Mouse (Mus musculus) Muller cell, postnatal 12 days (primary cell): Measurements from ENCODE around the gene Scfd2.

ENCODE experiments used
- DNase-seq: peaks from one replicate; pipeline ENCODE4 v3.0.0-alpha.2; 2015; ENCODE audit errors: inconsistent ontology term

Gene Scfd2

GRCm38 (mm10) chr5:74277216-74277615, 254.3 kb downstream of the Scfd2 start:
- DNase-seq = no peak

- no peak for DNase-seq
Observed at GRCm38 (mm10) chr5:74273313-74273712, 258.2 kb downstream of the Scfd2 start.

DNA sequence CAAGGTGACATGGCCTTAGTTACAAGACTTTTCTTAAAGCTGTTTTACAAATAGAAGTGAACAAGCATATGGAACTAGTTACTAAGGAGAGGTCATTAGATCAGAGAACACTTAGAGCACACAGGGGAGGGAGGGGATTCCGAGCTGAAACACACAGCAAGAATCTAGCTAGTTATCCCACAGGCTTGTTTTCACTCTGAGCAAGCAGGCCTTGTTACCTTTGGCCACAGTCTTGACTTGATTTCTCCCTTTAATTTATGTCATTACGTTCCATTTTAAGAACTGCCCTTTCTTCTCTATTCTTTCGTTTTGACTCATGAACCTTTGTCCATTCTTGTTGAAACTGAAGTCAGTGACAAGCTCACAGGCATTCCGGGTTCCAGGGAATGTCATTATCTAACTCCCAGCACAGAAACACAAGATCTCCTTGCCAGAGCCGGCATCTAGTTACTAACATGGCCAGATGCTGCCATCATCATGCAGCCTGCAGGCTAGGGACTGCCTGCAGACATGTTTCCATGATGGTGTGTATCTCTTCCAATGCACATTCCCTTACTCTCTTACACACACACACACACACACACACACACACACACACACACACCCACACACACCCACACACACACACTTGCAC, 263.7 kb downstream of the Scfd2 start:
- no peak for DNase-seq

GRCm38 (mm10) chr5:74267196-74267595, 264.4 kb downstream of the Scfd2 start:
- DNase-seq = no peak

- no peak for DNase-seq
Observed at GRCm38 (mm10) chr5:74266476-74266819, 265.1 kb downstream of the Scfd2 start.

DNA sequence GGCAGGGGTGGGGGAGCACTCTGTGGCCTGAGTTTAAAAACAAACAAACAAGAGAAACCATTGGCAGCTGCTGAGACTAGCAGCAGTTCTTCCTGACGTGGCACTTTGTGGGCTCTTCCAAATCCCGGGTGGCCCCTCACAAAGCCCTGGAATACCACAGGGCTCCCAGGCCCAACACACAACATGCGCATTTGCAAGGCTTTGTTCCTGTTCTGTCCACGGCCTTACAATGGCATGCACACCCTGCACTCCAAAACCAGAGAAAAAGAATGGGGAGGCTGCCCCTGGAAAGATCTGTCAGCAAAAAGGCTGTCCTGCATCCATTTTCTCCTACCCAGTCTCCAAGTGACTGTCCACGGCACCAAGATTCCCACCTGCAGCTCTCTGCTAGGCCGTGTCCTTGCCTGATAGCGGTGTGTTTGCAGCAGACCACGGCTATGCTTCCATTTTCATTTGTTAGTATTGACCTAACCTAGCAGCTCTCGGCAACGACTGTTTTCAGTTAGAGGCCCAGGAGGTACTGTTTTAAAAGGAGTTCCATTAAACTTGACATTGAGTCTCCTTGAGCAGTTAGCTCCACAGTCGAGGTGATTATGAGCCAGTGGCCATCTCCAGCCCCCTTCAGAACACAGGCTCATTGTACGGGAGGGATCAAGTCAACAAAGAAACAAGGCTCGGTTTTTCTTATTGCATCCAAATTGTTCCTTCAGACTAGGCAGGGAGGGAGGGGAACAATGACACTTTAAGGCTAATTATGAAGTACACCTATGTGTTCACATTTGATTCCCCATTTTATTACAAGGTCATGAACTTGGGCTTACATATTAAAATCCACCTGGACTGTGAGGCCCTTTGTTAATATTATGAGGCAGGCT, 265.7 kb downstream of the Scfd2 start:
- no peak for DNase-seq

- DNase-seq = peak; percentile 48
Observed at GRCm38 (mm10) chr5:74265151-74265550, 266.4 kb downstream of the Scfd2 start.

GRCm38 (mm10) chr5:74264541-74264940, 267.0 kb downstream of the Scfd2 start:
- DNase-seq = no peak

GRCm38 (mm10) chr5:74261016-74261415, 270.5 kb downstream of the Scfd2 start:
- DNase-seq = peak; percentile 30

- DNase-seq = no peak
Observed at GRCm38 (mm10) chr5:74260378-74260809, 271.2 kb downstream of the Scfd2 start.

DNA sequence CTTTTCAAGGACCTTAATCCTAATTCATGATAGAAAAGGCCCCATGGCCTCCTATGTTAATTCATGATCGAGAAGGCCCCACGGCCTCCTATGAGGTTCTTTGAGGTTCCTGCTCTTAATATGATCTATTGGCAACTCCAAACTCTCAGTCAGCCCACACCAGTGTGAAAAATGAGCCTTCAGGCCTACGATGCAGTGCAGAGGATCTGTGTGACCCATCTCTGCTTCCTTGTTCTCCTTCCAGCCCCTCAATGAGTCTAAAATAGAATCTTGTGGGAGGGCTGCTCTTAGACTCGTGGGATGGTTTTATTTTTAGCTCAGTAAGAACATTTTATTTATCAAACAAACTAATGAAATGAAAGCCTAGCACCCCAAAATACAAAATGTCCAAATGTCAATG, 274.9 kb downstream of the Scfd2 start:
- no peak for DNase-seq

DNA sequence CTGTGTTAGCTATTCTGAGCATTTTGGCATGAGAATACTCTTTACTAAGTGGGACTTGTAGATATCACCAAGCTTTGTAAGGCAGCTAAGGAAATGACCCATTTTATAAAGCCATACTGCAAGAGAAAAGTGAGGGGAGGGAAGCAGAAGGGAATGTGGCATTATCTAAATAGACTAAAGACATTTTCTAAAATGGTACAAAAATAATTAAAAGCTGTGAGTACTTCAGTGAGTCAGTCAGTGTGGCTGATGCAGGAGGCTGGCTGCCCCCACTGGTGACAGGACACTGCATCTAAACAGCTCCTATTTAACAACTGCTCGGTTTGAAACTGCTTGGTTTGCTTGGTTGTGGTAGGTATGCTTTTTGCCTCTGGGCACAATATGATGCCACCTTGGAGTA, 276.6 kb downstream of the Scfd2 start:
- no peak for DNase-seq

DNA sequence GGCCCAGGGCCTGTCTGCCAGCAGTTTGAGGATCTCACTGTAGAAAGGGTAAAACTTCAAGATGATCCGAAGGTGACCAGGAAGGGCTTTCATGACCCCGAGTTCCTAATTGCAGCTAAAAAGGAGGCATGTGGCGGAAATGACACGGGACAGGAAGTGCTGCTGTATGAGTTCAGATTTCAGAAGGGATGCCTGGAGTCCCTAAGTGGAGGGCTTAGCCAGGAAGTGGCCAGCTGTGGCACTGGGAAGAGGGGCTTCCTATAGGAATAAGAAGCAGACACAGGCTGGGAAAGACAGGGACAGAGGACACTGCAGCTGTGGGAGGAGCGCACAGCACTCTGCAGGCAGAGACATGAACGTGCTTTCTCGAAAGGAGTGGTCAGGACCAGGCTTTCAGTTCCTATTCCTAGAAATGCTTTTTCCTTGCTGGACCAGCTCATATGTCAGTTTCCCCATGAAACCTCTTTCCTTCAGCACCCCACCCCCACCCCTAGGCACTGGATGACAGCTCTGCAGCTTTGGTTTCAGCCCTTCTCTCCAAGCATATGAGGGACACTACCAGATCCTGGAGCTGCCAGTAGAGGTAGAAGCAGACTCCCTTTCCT, 277.7 kb downstream of the Scfd2 start:
- no peak for DNase-seq

DNA sequence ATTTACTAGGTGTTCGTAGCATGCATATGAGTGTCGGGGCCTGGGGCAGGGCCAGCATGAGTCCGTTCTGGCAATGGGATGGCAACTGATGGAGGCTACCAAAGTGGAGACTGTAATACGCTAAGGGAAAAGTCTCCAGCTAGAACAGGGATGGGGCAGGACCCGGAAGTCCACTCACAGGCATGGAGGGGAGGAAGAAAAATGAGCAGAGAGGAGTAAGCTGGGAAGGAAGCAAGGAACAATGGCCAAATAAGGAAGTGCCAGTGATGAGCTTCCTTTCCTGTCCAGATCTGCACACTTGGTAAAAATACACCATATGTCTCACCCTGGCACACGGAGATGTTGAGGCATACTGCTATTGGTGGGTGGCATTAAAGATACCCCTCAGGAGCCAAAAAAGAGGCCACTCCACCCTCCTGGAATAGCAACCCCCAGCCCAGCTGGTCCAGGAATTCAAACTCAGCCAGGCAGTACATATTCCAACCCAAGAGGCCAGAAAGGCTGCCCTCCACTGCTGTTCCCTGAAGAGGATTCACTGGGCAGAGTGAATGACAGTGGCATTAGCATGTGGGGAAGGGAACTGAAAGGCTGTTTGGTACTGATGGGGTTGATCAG, 278.8 kb downstream of the Scfd2 start:
- no peak for DNase-seq

GRCm38 (mm10) chr5:74250947-74251346, 280.6 kb downstream of the Scfd2 start:
- no peak for DNase-seq

- DNase-seq = no peak
Observed at GRCm38 (mm10) chr5:74250308-74250707, 281.3 kb downstream of the Scfd2 start.

- no peak for DNase-seq
Observed at GRCm38 (mm10) chr5:74249794-74250193, 281.8 kb downstream of the Scfd2 start.

GRCm38 (mm10) chr5:74246971-74247370, 284.6 kb downstream of the Scfd2 start:
- DNase-seq = no peak

DNA sequence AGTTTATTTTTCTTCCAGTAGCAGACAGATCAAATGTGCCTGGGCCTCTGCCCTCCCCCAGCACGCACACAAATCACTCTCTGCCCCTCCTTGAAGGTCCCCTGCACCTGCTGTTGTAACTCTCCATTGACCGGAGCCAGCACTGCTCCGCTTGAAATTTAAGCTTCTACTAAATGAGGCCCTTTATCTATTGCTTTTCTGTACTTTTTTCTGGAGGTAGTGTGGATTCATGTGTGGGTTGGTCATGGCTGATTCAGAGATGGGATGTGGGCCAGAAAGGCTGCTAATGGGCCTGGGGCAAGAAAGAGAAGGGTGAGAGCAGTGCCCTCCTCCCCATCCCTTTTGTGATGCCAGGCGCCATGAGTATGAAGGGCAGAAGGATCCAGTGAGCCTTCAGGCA, 285.1 kb downstream of the Scfd2 start:
- DNase-seq = peak; percentile 71

GRCm38 (mm10) chr5:74245641-74246145, 285.9 kb downstream of the Scfd2 start:
- no peak for DNase-seq

DNA sequence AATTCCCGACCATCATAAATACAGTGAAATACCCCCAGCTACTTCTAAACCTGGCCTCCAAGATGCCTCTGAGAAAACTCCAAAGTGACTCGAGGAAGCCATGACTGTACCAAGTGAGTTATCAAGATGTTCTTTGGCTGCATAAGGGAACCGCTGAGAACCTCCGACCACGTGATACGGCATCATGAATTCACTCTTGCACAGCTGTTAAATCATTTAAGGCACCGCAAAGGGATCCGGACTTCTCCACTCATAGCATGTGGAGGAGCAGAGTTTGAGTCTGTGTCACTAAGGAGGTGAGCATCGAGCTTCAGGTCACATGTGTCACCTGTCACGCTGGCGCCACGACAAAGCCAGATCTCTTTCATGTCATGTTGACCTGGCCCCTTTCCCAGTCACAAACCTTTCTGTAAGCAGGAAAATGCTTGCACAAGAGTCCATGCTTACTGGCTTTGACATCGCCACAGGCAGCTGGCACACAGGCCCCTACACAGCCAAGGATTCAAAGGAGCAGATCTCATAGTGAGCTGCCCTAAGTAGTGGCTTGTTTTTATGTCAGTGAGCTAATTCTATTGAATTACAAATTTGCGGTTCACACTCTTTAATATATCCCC, 287.0 kb downstream of the Scfd2 start:
- DNase-seq = no peak

GRCm38 (mm10) chr5:74242654-74243053, 288.9 kb downstream of the Scfd2 start:
- DNase-seq = no peak
